Mouse (Mus musculus): Measurements from ENCODE around the gene Lamtor5.

Lamtor5 gene

GRCm38 (mm10) chr3:107278479-107279269 is at the start of gene Lamtor5:
Gene Lamtor5, plus strand, starts transcription at chr3:107278858.
- POLR2A ChIA-PET = interaction anchor here in 3 of 4 experiments (0.5 to 6.5 kb wide), 41 partner anchors 10 to 1296 kb away, joined by 3 to 52 read pairs (median 4); partner anchors contain the start of genes Rbm15 (in 3 of the 3), Slc16a4 (in 2 of the 3), Ahcyl1 (in 1 of the 3) and Cept1 (in 1 of the 3)
- CTCF ChIA-PET = interaction anchor here in 3 of 4 experiments (0.8 to 2.0 kb wide), 5 partner anchors 45 to 184 kb away, joined by 3 to 5 read pairs (median 4); no protein-coding TSS in a partner anchor

GRCm38 (mm10) chr3:107229221-107229620 is 49.4 kb upstream of the Lamtor5 start:
- ChIA-PET POLR2A (interaction anchor here in 1 of 4 experiments (0.6 to 2.2 kb wide), 2 partner anchors 23 to 104 kb away, joined by 3 to 5 read pairs; partner anchors contain the start of gene Rbm15), CTCF (interaction anchor here in 2 of 4 experiments (0.8 to 1.1 kb wide), 3 partner anchors 23 to 243 kb away, joined by 3 read pairs; no protein-coding TSS in a partner anchor)

GRCm38 (mm10) chr3:107229822-107230221 is 48.8 kb upstream of the Lamtor5 start:
- ChIA-PET CTCF (interaction anchor here in 2 of 4 experiments (0.8 to 1.1 kb wide), 4 partner anchors 24 to 242 kb away, joined by 3 to 4 read pairs (median 3); no protein-coding TSS in a partner anchor), POLR2A (interaction anchor here in 1 of 4 experiments (2.2 kb wide), 1 partner anchor 103 kb away, joined by 5 read pairs; the partner anchor contains the start of gene Rbm15)

GRCm38 (mm10) chr3:107230527-107230926 is 48.1 kb upstream of the Lamtor5 start, which contains the start of gene A630076J17Rik:
Gene A630076J17Rik, plus strand, starts transcription at chr3:107230614.
- ChIA-PET POLR2A (interaction anchor here in 1 of 4 experiments (0.6 to 2.2 kb wide), 2 partner anchors 103 to 240 kb away, joined by 3 to 5 read pairs; partner anchors contain the start of gene Rbm15), CTCF (interaction anchor here in 3 of 4 experiments (0.7 to 1.1 kb wide), 3 partner anchors 25 to 232 kb away, joined by 3 to 4 read pairs (median 3); no protein-coding TSS in a partner anchor)

GRCm38 (mm10) chr3:107231202-107231601 is 47.5 kb upstream of the Lamtor5 start:
- CTCF ChIA-PET = interaction anchor here in 2 of 4 experiments (0.9 to 1.3 kb wide), 2 partner anchors 26 to 241 kb away, joined by 3 to 4 read pairs; no protein-coding TSS in a partner anchor
- POLR2A ChIA-PET = interaction anchor here in 1 of 4 experiments (2.2 kb wide), 1 partner anchor 102 kb away, joined by 5 read pairs; the partner anchor contains the start of gene Rbm15

- CTCF ChIA-PET = interaction anchor here (0.5 to 2.2 kb wide), 25 partner anchors 8 to 1064 kb away, joined by 3 to 13 read pairs (median 4); partner anchors contain the start of gene Lamtor5 (in 1 of the 4)
Measured at GRCm38 (mm10) chr3:107233351-107233813, 45.3 kb upstream of the Lamtor5 start.

GRCm38 (mm10) chr3:107233945-107234344 is 44.7 kb upstream of the Lamtor5 start:
- ChIA-PET POLR2A (no interaction called here), CTCF (interaction anchor here (0.5 to 2.2 kb wide), 21 partner anchors 8 to 630 kb away, joined by 3 to 13 read pairs (median 4); partner anchors contain the start of gene Lamtor5 (in 1 of the 4))

More at GRCm38 (mm10) chr3:107233351-107233813, 45.3 kb upstream of the Lamtor5 start:
- POLR2A ChIA-PET = interaction anchor here in 2 of 4 experiments (0.7 kb wide), 2 partner anchors 109 to 631 kb away, joined by 3 to 4 read pairs; no protein-coding TSS in a partner anchor

- CTCF ChIA-PET = interaction anchor here in 3 of 4 experiments (0.7 to 1.6 kb wide), 3 partner anchors 29 to 224 kb away, joined by 3 to 4 read pairs (median 3); no protein-coding TSS in a partner anchor
- POLR2A ChIA-PET = interaction anchor here in 1 of 4 experiments (1.2 kb wide), 1 partner anchor 38 kb away, joined by 3 read pairs; no protein-coding TSS in a partner anchor
Measured at GRCm38 (mm10) chr3:107238051-107238450, 40.6 kb upstream of the Lamtor5 start.

GRCm38 (mm10) chr3:107238471-107238980 is 40.1 kb upstream of the Lamtor5 start:
- ChIA-PET CTCF (interaction anchor here in 2 of 4 experiments (1.5 to 1.6 kb wide), 2 partner anchors 29 to 224 kb away, joined by 3 to 4 read pairs; no protein-coding TSS in a partner anchor), POLR2A (interaction anchor here in 1 of 4 experiments (1.2 kb wide), 1 partner anchor 37 kb away, joined by 3 read pairs; no protein-coding TSS in a partner anchor)

GRCm38 (mm10) chr3:107239607-107240006 is 39.1 kb upstream of the Lamtor5 start, which contains the start of gene Prok1:
Gene Prok1, minus strand, starts transcription at chr3:107239707.
- ChIA-PET POLR2A (no interaction called here), CTCF (interaction anchor here in 1 of 4 experiments (1.6 kb wide), 1 partner anchor 31 kb away, joined by 3 read pairs; no protein-coding TSS in a partner anchor)

GRCm38 (mm10) chr3:107241389-107242094 is 37.1 kb upstream of the Lamtor5 start:
- POLR2A ChIA-PET = interaction anchor here in 1 of 4 experiments (0.8 kb wide), 1 partner anchor 12 kb away, joined by 3 read pairs; no protein-coding TSS in a partner anchor
- CTCF ChIA-PET = interaction anchor here in 3 of 4 experiments (0.6 to 1.2 kb wide), 3 partner anchors 8 to 646 kb away, joined by 3 to 5 read pairs (median 4); no protein-coding TSS in a partner anchor

GRCm38 (mm10) chr3:107246876-107247275 is 31.8 kb upstream of the Lamtor5 start:
- POLR2A ChIA-PET = no interaction called here
- CTCF ChIA-PET = interaction anchor here in 1 of 4 experiments (0.7 kb wide), 1 partner anchor 7 kb away, joined by 3 read pairs; no protein-coding TSS in a partner anchor

- CTCF ChIA-PET = interaction anchor here in 1 of 4 experiments (0.5 kb wide), 1 partner anchor 48 kb away, joined by 4 read pairs; no protein-coding TSS in a partner anchor
- POLR2A ChIA-PET = interaction anchor here in 1 of 4 experiments (0.5 kb wide), 1 partner anchor 387 kb away, joined by 5 read pairs; no protein-coding TSS in a partner anchor
Measured at GRCm38 (mm10) chr3:107249042-107249441, 29.6 kb upstream of the Lamtor5 start.

GRCm38 (mm10) chr3:107250320-107250719 is 28.3 kb upstream of the Lamtor5 start:
- POLR2A ChIA-PET = no interaction called here
- CTCF ChIA-PET = interaction anchor here in 1 of 4 experiments (1.4 kb wide), 1 partner anchor 212 kb away, joined by 3 read pairs; no protein-coding TSS in a partner anchor

GRCm38 (mm10) chr3:107252035-107252434 is 26.6 kb upstream of the Lamtor5 start:
- CTCF ChIA-PET = no interaction called here
- POLR2A ChIA-PET = interaction anchor here in 1 of 4 experiments (2.3 kb wide), 1 partner anchor 9 kb away, joined by 5 read pairs; no protein-coding TSS in a partner anchor

- CTCF ChIA-PET = interaction anchor here in 2 of 4 experiments (0.6 to 1.2 kb wide), 5 partner anchors 7 to 613 kb away, joined by 3 to 4 read pairs (median 3); no protein-coding TSS in a partner anchor
- POLR2A ChIA-PET = interaction anchor here in 2 of 4 experiments (0.9 to 1.5 kb wide), 3 partner anchors 12 to 88 kb away, joined by 3 to 4 read pairs (median 3); partner anchors contain the start of gene Lamtor5 (in 1 of the 2)
Measured at GRCm38 (mm10) chr3:107253925-107254324, 24.7 kb upstream of the Lamtor5 start.

GRCm38 (mm10) chr3:107255992-107256391 is 22.7 kb upstream of the Lamtor5 start:
- POLR2A ChIA-PET = interaction anchor here in 1 of 4 experiments (0.5 to 0.9 kb wide), 3 partner anchors 57 to 136 kb away, joined by 3 to 4 read pairs (median 3); no protein-coding TSS in a partner anchor
- CTCF ChIA-PET = interaction anchor here (1.1 to 1.9 kb wide), 4 partner anchors 17 to 216 kb away, joined by 3 to 5 read pairs (median 4); no protein-coding TSS in a partner anchor

All from embryonic stem cell, embryonic (primary cell).